Mouse (Mus musculus) liver, postnatal 0 days (tissue): ENCODE data around the gene Rnf224. TPM values are rescaled to one million over a fixed set of nuclear protein-coding genes. Genes with fewer than 3 reads are reported as not detected.

Source experiments
- ATAC-seq: fragments of 200-750 bp; cut with Nextera tagmentation; 2 replicates; pipeline ENCODE4 v1.8.0; 2017; ENCODE audit warnings: mild to moderate bottlenecking, moderate library complexity
- DNase-seq: peaks from one replicate; pipeline ENCODE4 v3.0.0-alpha.2; 2016
- H3K27ac ChIP-seq: fragments of 300-500 bp; sonication (generic); 2 replicates; pipeline ENCODE4 v1.5.1; 2014; ENCODE audit warnings: antibody characterized with exemption, moderate library complexity, mild to moderate bottlenecking, low read depth
- H3K27me3 ChIP-seq: fragments of 300-500 bp; sonication (generic); 2 replicates; pipeline ENCODE4 v1.6.1; 2014; ENCODE audit warnings: low read length, control low read depth, mixed read lengths; ENCODE audit not compliant: insufficient read depth
- H3K36me3 ChIP-seq: fragments of 300-500 bp; sonication (generic); replicated peaks from 2 replicates; pipeline ENCODE4 v1.6.1; 2014; ENCODE audit warnings: mild to moderate bottlenecking, control low read depth, low read length, moderate library complexity, mixed read lengths; ENCODE audit not compliant: insufficient read depth
- H3K4me1 ChIP-seq: fragments of 300-500 bp; sonication (generic); 2 replicates; pipeline ENCODE4 v1.6.1; 2014; ENCODE audit warnings: antibody characterized with exemption, mild to moderate bottlenecking, control low read depth; ENCODE audit not compliant: insufficient read depth
- H3K4me2 ChIP-seq: fragments of 300-500 bp; sonication (generic); 2 replicates; pipeline ENCODE4 v1.6.1; 2014; ENCODE audit warnings: low read depth, mild to moderate bottlenecking, low read length, moderate library complexity, mixed read lengths
- H3K4me3 ChIP-seq: fragments of 300-500 bp; sonication (generic); 2 replicates; pipeline ENCODE4 v1.5.1; 2014; ENCODE audit warnings: low read depth, low read length
- H3K9ac ChIP-seq: fragments of 300-500 bp; sonication (generic); replicated peaks from 2 replicates; pipeline ENCODE4 v1.6.1; 2014; ENCODE audit warnings: mild to moderate bottlenecking, moderate library complexity
- H3K9me3 ChIP-seq: fragments of 300-500 bp; sonication (generic); 2 replicates; pipeline ENCODE4 v1.6.1; 2016; ENCODE audit warnings: mild to moderate bottlenecking, control low read depth, low read length, mixed read lengths
- CTCF ChIP-seq: sonication (generic); IDR thresholded peaks from 2 replicates; pipeline ENCODE4 v1.5.1; 2016; ENCODE audit warnings: antibody characterized with exemption, low read depth
- EP300 ChIP-seq: IDR thresholded peaks from 2 replicates; pipeline ENCODE4 v1.6.1; 2016; ENCODE audit warnings: antibody characterized with exemption, low read depth, mild to moderate bottlenecking
- WGBS: fragments of 180-500 bp; shearing (Covaris S2); extraction: QIAGEN DNeasy Blood & Tissue Kit; methylation state at CpG from one replicate; pipeline ENCODE4 v1.1.7; 2014; ENCODE audit not compliant: insufficient replicate concordance; 5-methylcytosine and 5-hydroxymethylcytosine counted together
- polyA plus RNA-seq: library from polyadenylated mRNA; unstranded; fragments of >200 nt; fragmentation: Nextera tagmentation; extraction: Ambion mirVana; gene quantifications from 2 replicates; pipeline ENCODE4 v1.2.1, GENCODE M21; 2015

Rnf224 gene
- polyA plus RNA-seq, 1 experiment from 2014 or later, result not detected

DNA sequence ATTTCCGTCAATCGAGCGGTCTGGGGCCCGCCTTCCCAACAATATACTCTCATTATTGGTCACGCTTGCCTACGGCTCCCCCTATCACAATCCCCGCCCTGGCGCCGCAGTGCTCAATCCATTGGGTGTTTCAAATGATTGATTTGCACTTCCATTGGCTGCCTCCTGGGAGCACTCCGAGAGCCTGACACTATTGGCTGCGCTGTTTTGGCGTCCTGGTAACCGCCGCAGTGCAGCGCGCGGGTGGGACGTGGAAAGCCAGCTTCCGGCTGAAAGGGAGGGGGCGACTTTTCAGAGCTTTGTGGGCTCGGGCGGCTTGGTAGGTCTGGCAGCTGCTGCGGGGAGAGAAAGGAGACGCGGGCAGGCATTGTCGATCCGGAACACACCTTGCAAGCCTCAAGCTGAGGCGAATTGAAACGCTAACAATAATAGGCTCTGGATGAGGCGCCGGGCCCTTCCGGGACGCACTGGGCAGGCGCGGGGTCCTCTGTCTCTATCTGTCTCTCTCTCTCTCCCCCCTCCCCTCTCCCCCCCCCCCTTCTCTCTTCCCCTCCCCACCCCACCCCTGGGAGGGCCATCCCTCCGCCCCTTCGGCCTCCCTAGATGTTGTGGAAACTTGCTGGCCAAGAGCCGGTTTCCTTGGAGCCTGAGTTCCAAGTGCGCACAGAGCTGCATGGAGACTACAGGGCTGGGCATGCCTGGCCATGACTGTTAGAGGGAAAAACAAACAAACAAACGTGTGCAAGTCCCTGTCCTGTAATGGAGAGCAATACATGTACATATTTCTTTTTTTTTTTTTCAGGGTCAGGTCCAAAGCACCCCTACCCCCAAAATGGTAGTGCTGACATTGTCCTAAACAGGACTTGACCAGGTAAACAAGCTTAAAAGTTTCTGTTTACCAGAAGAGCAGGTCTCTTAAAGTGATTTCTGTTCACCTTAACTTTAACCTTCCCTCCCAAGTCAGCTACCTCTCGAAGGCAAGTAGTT is 11.5 kb downstream of the Rnf224 start:
- H3K4me1 ChIP-seq, result peaks cover 21% of the 10 kb centered on the region
- H3K9ac ChIP-seq, result peak overlapping the region; percentile 76
- WGBS, result 2% methylated on average over 41 of the region's 41 CpGs

GRCm38 (mm10) chr2:25224492-25224765 is 12.2 kb downstream of the Rnf224 start, which contains the start of gene Tubb4b:
Gene Tubb4b, minus strand, starts transcription at chr2:25224702.
- Histone ChIP-seq H3K9me3 (no peaks in the 10 kb centered on the region), H3K4me3 (peak within 1 kb of the TSS; percentile 69), H3K36me3 (peaks cover 13% of the 10 kb centered on the region), H3K4me2 (peak within 1 kb of the TSS; percentile 74), H3K4me1 (peaks cover 21% of the 10 kb centered on the region), H3K27me3 (no peaks in the 10 kb centered on the region), H3K9ac (peak within 1 kb of the TSS; percentile 84), H3K27ac (peak within 1 kb of the TSS; percentile 99)
- no peak for DNase-seq
- 0% methylated on average over 17 of the region's 17 CpGs for WGBS
- no peak for ATAC-seq
- peak; percentile 37 for TF ChIP-seq CTCF
- no peak for TF ChIP-seq EP300

More for the DNA sequence above, 11.5 kb downstream of the Rnf224 start:
- Histone ChIP-seq H3K27ac (peak overlapping the region; percentile 90), H3K36me3 (peaks cover 13% of the 10 kb centered on the region), H3K9me3 (no peaks in the 10 kb centered on the region), H3K4me3 (peak overlapping the region; percentile 69), H3K27me3 (no peaks in the 10 kb centered on the region), H3K4me2 (peak overlapping the region; percentile 73)
- TF ChIP-seq CTCF (peak; percentile 19; the same call in 1 of the 2 replicates), EP300 (peak; percentile 79; the same call in 1 of the 2 replicates)
- ATAC-seq (peak; percentile 89), DNase-seq (peak; percentile 96)

- H3K27ac ChIP-seq, result peak overlapping the region; percentile 99
- H3K4me1 ChIP-seq, result peaks cover 19% of the 10 kb centered on the region
- DNase-seq, result peak; percentile 95
- no peaks in the 10 kb centered on the region for H3K27me3 ChIP-seq
- 2% methylated on average over 53 of the region's 53 CpGs for WGBS
- peaks cover 13% of the 10 kb centered on the region for H3K36me3 ChIP-seq
- H3K4me3 ChIP-seq, result peak overlapping the region; percentile 69
- peak; percentile 78 for ATAC-seq
- peak overlapping the region; percentile 84 for H3K9ac ChIP-seq
- H3K4me2 ChIP-seq, result peak overlapping the region; percentile 74
- no peaks in the 10 kb centered on the region for H3K9me3 ChIP-seq
- TF ChIP-seq CTCF, result no peak
Observed at GRCm38 (mm10) chr2:25223681-25224491, 12.7 kb downstream of the Rnf224 start.

- H3K4me3 ChIP-seq, result no peak overlapping the region
- no peak for ATAC-seq
Observed at GRCm38 (mm10) chr2:25221331-25221772, 15.2 kb downstream of the Rnf224 start.

GRCm38 (mm10) chr2:25218445-25218844 is 18.1 kb downstream of the Rnf224 start, which contains the start of gene Fam166a:
Gene Fam166a, plus strand, starts transcription at chr2:25218745.
- no peak for DNase-seq
- H3K36me3 ChIP-seq, result peaks cover 10% of the 10 kb centered on the region
- ATAC-seq, result no peak
- no peak within 1 kb of the TSS for H3K4me3 ChIP-seq
- no peak within 1 kb of the TSS for H3K4me2 ChIP-seq
- TF ChIP-seq CTCF, result no peak
- no peak for TF ChIP-seq EP300
- H3K27ac ChIP-seq, result no peak within 1 kb of the TSS
- H3K4me1 ChIP-seq, result peaks cover 7% of the 10 kb centered on the region; the same call in 1 of the 2 replicates
- H3K27me3 ChIP-seq, result no peaks in the 10 kb centered on the region
- H3K9ac ChIP-seq, result no peak within 1 kb of the TSS
- H3K9me3 ChIP-seq, result no peaks in the 10 kb centered on the region

More at GRCm38 (mm10) chr2:25221331-25221772, 15.2 kb downstream of the Rnf224 start:
- no peak for DNase-seq
- peaks cover 15% of the 10 kb centered on the region for H3K4me1 ChIP-seq
- no peak overlapping the region for H3K9ac ChIP-seq
- no peak overlapping the region for H3K4me2 ChIP-seq
- H3K9me3 ChIP-seq, result no peaks in the 10 kb centered on the region
- H3K27ac ChIP-seq, result no peak overlapping the region
- WGBS, result 77% methylated on average over 5 of the region's 5 CpGs
- H3K36me3 ChIP-seq, result peaks cover 13% of the 10 kb centered on the region
- TF ChIP-seq CTCF (no peak), EP300 (no peak)
- H3K27me3 ChIP-seq, result no peaks in the 10 kb centered on the region

- Histone ChIP-seq H3K36me3 (peaks cover 7% of the 10 kb centered on the region), H3K4me3 (no peak overlapping the region), H3K27ac (no peak overlapping the region), H3K4me1 (0 out of 2 replicates have a peak, but pooled peaks cover 2% of the 10 kb centered on the region), H3K4me2 (no peak overlapping the region), H3K9me3 (no peaks in the 10 kb centered on the region), H3K27me3 (no peaks in the 10 kb centered on the region), H3K9ac (no peak overlapping the region)
- no peak for TF ChIP-seq EP300
- no peak for TF ChIP-seq CTCF
- ATAC-seq (no peak), DNase-seq (no peak)
- 57% methylated on average over 2 of the region's 2 CpGs for WGBS
Observed at GRCm38 (mm10) chr2:25217666-25218065, 18.9 kb downstream of the Rnf224 start.
